Mouse (Mus musculus) megakaryocyte, adult 5-6 weeks (primary cell): ENCODE measurements around the gene Slc39a3. TPM values are rescaled to one million over a fixed set of nuclear protein-coding genes. Genes with fewer than 3 reads are reported as not detected.
"Not testable (repeated sequence)": the region's sequence is repeated elsewhere in the genome, so short reads cannot be mapped to it uniquely, and the experiment has no call there.

Experiments
- ATAC-seq: 2 replicates; pipeline ENCODE4 v1.8.0; 2016; ENCODE audit warnings: mild to moderate bottlenecking, inconsistent platforms; ENCODE audit not compliant: poor library complexity, severe bottlenecking
- total RNA-seq, 2 experiments: library from RNA; stranded (forward) in 1 of 2; stranded (reverse) in 1 of 2; fragments of 153-499, 151-499 nt in 1 of 2; fragments of 221-1000, 200-1000 nt in 1 of 2; gene quantifications; 2 replicates each; pipeline versions ENCODE4 v1.2.3 to v1.2.4; 2015 to 2017

Slc39a3 gene
- total RNA-seq (2015) (3.9 and 6.0 TPM in 2 replicates), total RNA-seq (2017) (6.2 and 10.2 TPM in 2 replicates)

DNA sequence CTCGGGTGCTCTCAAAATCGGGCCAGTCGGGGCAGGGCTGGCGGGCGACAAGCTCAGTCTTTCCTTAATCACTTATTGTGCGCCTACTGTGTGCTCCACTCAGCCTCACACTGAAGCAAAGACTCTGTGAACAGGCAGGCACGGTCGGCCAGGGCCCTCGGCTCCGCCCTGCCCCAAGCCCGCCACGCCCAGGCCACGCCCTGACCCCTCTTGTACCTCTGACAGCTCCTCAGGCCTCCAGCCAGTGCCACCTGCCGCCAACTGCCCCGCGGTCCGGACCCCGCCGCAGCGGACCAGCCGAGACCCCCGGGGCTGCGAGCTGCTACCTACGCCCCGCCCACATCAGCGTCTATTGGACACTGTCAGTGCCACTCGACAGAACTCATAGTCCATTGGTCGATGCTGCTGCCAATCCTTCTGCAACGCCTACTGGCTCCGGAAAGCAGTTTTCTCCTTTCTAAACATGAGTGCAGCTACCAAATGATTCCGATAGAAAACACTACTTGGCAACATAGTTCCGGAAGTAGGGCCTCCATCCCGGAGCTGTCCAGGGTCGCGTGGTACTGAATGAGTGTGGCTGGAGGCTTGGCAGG is at the start of gene Slc39a3:
TSS of gene Slc39a3 (minus strand) at position 439 of the 593 bp plus-strand sequence.
- peak; percentile 96 for ATAC-seq

DNA sequence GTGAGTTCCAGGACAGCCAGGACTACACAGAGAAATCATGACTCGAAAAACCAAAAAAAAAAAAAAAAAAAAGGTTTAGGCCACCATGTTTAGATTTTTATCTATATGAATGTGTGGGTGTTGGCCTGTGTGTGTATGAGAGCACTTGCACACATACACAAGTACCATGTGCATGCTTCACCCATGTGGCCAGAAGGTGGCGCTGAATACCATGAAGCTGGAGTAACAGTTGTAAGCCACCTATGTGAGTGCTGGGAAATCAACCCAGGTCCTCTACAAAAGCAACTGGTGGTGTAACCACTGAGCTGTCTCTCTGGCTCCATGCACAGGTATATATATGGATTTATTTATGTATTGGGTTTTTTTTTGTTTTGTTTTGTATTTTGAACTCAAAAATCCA is 49.8 kb upstream of the Slc39a3 start:
- 0 out of 2 replicates have a peak, but pooled peaks have one; percentile 33 for ATAC-seq

DNA sequence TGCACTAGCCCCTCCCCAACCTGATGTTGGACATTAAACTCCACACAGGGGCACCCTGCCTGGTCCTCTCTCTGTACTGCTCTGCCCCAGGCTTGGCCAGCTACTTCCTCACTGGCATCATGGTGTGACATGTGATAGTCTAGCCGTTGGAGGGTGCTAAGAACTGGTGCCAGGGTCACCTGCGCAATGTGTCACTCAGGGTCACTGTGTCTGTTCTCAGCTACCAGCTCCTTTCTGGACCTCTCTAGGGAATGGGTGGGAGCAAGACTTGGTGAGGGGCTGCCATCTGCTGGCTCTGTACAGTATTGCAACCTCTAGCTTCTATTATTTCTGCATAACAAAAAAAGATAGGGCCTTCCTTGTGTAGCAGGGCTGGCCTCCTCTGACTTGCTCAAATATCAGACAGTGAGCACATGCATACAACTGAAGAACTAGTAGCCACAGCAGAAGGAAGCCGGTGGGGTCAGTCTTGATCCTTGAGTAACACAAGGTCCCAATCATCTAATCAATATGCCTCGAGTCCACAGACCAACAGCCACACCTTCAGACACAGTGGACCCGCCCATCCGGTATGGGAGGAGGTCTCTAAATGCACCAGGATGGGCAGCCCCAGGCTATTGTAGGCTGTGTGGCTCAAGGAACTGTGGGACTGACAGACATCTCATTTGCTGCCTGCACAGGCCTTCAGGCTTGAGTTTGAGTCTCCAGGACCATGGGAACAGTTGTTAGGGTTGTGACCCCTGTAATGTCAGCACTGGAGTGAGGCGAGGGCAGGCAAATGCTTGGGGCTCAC is 45.1 kb upstream of the Slc39a3 start:
- ATAC-seq = peak; percentile 79

DNA sequence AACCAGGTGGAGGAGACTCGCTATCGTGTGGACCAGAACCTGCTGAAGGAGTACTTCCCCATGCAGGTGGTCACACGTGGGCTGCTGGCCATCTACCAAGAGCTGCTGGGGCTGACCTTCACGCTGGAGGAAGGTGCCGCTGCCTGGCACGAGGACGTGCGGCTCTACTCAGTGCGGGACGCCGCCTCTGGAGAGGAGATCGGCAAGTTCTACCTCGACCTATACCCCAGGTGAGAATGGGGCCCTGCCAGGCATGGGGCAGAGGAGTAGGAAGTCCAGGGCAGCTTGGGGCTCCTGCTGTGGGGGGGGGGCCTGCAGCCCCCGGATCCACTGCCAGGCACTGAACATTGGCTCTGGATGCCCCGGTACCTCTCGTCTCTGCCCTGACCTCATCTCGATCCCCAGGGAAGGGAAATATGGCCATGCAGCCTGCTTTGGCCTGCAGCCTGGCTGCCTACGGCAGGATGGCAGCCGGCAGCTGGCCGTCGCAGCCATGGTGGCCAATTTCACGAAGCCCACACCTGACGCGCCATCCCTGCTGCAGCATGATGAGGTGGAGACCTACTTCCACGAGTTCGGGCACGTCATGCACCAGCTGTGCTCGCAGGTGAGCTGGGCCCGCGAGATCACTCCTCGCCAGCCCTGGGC is 42.9 kb upstream of the Slc39a3 start:
- no peak for ATAC-seq

DNA sequence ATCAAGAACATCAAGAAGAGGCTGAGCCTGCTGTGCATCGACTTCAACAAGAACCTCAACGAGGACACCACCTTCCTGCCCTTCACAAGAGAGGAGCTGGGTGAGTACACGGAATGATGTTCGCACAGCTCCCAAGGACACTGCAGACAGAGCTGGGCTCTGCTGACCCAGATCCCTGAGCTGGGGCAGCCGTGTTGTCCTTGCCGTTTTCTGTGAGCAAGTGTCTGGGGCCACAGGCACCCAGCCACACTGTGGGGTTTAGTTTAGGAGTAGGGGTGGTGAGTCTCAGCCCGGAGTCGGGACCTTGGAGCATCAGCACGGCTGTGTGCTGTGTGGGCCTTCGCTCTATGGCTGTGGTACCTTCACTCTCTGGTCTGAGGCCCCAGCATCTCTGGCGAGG is 40.7 kb upstream of the Slc39a3 start:
- ATAC-seq = no peak

DNA sequence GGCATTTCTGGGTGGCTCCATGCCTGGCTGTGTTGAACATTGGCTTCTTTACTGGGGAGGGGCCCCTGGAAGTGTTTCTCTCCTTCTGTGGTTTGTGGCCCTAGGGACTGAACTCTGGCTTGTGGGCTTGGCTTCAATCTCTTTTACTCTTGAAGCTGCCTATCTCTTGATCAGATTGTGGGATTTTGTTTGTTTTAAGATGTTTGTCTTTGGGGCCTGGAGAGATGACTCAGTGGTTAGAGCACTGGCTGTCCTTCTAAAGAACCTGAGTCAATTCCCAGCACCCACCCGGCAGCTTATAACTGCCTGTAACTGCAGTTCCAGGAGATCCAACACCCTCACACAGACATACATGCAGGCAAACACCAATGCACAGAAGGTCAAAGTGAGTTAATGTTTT is 39.1 kb upstream of the Slc39a3 start:
- no peak for ATAC-seq

DNA sequence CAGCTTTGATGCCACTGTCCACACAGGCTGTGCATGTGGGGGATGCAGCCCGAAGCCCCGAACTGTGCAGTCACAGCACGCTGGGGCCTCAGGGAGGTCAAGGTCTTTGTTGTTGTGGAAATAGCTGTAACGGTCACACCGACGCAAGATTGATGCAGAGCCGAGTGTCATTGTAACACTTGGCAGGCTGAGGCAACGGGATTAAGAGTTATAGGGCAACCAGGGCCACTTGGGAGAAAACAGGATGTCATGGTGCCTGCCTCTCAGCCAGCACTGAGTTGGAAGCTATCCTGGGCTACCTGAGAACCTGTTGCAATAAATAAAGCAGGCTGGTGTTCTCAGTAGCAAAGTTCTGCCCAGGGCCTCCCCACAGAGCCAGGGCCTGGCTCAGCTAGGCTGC is 38.5 kb upstream of the Slc39a3 start:
- no peak for ATAC-seq

DNA sequence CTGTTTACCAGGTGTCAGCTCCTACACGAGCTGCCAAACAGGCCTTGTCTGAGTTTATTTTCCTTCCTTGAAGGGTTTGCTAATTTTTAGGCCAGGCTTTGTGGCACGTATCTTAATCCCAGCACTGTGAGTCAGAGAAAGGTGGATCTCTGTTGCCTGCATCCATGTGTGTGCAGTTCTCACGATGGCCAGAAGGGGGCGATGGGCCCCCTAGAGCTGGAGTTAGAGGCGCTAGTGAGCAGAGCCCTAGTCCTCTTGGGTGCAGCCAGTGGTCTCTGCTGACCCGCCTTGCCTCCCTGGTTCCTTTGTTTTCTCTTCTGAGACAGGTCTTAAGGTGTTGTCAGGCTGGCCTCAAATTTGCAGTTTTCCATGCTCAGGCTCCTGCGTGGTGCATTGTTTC is 36.2 kb upstream of the Slc39a3 start:
- no peak for ATAC-seq

DNA sequence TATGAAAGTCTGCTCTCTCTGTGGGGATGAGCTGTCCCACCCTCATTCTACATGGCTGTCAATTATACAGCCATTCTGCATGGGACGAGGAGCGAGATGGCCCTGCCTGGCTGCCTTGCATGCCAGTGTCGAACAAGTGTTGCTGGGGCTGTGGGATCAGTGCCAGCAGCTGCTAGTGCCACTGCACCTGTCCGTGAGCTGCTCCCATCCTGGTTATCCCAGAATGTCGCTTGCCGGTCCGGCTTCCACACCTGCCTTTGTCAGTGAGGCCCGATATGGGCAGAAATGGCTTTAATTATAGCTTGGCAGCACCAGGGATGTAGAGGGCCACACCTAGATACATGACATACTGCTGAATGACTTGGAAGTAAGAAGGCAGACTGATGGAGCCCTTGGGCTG is 35.1 kb upstream of the Slc39a3 start:
- ATAC-seq = no peak

DNA sequence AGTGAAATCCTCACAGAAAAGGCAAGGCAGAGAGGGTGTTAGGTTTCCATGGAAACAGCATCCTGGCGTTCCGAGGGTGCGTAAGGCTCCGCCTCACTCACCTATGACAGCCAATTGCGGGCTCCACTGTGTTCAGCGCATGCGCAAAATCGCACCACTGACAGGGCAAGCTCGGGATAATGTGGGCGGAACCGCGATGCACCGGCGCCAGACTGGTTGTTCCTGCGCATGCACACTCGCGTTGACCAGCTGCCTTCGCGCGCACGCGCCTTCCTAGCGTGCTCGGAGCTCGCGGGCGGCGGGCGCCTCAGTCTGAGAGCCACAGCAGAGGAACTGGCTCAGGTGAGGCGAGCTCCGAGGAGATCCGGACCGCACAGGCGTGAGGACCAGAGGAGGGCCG is 32.6 kb upstream of the Slc39a3 start, which contains the start of gene Thop1:
TSS of gene Thop1 (plus strand) at position 200 of the 400 bp plus-strand sequence.
- ATAC-seq = peak; percentile 95

DNA sequence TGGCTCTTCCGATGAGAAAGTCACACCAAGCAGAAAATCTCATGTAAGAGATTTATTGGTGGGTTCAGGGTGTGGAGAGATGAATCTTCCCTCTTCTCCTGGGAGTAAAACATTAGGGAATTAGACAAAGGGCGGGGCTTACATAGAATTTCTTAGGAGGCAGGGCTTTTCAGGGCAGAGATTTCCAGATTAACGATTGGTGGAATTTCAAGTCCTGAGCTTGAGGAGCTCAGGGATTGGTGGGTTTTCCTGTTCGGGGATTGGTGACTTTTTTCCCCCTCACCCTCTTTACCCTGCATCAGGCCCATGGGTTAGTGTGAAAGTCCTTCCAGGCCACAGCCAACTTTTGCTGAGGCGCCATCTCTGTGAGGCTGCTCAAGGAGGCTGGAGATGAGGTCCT is 31.5 kb upstream of the Slc39a3 start:
- ATAC-seq = no peak

DNA sequence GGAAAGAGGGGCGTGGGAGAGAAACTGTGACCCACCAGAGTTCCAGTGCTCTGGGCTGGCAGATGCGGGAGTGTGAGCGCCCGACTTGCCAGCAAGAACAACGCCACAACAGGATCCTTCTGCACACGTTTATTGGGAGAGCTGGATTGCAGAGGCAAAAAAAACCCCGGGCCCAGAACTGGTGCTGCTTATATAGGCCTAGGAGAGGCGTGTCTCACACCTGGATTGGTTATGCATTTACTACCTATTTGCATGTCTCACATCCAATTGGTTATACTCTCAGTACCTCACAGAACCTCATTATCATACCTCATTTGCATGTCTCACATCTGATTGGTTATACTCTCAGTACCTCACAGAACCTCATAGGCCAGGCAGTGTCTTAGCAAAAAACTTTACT is 27.3 kb upstream of the Slc39a3 start:
- not testable (repeated sequence) for ATAC-seq

DNA sequence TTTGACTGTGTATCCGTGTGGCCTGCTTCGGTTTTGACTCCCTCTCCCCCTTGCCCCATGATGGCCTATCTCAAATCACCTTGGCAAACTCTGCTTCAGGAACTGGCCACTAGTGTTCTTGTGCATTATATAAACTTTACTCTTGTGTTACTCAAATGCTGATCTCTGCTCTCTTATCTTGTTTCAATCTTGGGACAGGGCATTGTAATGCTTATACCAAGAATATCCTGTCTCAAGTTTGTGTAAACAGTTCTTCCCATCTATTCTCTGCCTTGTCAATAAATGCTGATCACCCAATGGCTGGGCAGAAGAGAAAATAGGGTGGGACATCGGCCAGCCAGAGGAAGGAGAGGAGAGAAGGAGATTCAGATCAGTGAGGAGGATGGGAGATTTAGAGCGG is 25.5 kb upstream of the Slc39a3 start:
- ATAC-seq = no peak

DNA sequence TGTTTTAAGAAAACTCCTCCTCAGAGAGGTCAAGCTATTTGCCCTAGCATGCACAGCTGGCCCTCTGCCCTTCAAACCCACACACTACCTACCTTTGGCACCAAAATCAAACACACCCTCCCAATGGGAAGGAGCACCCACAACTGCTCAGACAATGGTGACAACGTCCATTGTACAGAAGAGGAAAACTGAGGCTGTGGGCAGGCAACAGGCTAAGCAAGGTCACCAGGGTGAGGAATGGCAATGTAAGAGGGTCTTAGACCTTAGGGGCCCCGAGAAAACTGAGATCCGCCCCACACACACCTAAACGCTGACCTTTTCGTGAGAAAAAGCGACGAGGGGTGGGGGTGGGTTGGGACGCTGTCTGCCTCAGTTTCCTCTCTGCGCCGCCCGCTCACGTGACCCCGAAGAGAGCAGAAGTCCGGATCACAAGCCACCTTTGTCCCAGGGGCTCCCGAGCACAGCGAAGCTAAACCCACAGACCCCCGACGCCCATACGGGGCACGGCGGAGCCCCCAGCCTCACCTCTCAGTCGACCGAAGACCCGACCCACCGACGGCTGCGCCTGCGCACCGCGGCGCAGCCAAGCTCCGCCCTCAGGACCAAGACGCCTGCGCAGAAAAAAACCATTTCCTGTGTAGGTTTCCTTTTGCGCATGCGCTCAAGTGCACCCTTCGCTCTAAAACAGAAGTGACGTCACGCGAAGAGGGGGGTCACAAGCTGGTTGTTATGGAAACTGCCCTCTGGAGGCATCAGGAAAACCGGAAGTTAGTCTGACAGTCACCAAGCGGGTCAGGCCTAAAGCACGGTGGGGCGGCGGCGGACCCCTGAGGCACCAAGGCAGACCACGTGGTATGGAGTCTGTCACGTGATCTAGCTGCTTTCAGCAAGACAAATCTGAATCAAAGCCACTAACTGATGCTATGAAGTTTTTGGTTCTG is 22.6 kb upstream of the Slc39a3 start, which contains the start of gene Sgta:
TSS of gene Sgta (minus strand) at position 579 of the 941 bp plus-strand sequence.
- peak; percentile 98 for ATAC-seq

DNA sequence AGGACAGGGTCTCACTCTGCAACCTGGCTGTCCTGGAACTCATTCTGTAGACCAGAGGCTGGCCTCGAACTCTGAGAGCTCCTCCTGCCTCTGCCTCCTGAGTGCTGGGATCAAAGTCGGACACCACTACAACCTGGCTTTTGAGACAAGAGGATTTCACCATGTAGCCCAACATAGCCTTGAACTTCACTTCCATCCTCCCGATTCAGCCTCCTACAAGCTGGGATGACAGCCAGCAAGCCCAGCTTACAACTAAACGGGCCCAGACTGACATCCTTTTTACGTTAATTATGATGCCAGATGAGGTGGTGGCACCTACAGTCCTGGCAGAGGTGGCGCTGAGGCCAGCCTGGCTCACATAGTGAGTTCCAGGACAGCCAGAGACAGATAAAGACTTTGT is 21.7 kb upstream of the Slc39a3 start:
- ATAC-seq = no peak

DNA sequence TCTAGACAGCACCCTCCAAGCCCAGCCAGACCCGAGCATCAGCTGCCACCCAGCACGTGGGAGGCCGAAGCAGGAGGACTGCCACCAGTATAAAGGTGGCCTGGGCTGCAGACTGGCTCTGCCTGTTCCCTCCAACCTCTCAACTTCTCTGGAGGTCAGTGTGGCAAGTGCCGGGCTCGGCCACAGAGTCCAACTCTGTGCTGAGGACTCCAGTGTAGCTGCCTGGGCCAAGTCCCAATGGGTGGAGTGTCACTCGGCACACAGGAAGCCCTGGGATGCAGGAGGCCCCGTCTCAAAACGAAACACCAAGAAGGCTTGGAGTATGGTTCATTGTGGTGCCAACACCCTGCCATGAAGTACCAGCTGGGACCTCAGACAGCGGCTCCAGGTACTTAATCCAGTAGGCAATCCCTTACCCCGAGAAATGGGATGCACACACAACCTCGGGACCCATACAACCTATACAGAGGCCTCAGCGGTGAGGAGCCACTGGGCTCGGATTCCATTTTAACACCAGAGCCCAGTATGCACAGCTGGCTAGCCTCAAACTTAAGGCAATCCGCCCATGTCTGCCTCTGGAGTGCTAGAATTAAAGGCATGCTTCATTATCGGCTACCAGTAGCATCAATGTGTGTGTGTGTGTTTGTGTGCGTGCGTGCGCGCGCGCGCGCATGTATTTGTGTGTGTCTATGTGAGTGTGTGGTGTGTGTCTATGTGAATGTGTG is 20.3 kb upstream of the Slc39a3 start:
- no peak for ATAC-seq

DNA sequence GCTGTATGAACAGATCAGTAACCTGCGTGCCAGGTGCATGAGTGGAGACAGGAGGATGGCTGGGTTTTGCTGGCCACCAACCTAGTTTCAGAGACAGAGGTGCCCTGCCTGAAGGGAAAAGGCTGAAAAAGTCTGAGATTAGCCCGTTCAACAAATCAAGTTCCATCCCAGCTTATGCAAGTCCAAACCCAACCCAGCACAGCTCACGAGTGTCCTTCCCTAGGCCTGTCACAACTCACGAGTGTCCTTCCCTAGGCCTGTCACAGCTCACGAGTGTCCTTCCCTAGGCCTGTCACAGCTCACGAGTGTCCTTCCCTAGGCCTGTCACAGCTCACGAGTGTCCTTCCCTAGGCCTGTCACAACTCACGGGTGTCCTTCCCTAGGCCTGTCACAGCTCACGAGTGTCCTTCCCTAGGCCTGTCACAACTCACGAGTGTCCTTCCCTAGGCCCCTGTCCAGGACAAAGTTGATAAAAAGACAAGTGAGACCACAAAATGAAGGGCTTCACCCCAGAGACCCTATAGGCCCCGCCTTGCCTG is 18.6 kb upstream of the Slc39a3 start:
- not testable (repeated sequence) for ATAC-seq

DNA sequence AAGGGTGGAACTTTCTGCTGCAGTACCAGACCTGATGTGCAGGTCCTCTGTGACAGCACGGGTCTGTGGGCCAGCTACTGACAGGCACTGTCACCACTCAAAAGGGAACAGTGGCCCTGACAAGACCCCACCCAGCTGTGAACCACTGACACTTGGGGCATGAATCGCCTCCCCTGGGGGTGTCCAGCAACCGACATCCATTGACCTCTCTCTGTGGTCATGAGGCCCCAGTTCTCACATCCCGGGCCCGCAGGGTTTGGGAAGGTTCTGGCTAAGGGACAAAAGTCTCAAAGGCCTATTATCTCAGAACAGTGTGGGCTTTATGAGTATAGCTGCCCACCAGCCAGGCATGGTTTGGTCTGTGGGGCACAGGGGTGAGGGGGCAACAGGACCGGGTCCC is 17.9 kb upstream of the Slc39a3 start:
- no peak for ATAC-seq

DNA sequence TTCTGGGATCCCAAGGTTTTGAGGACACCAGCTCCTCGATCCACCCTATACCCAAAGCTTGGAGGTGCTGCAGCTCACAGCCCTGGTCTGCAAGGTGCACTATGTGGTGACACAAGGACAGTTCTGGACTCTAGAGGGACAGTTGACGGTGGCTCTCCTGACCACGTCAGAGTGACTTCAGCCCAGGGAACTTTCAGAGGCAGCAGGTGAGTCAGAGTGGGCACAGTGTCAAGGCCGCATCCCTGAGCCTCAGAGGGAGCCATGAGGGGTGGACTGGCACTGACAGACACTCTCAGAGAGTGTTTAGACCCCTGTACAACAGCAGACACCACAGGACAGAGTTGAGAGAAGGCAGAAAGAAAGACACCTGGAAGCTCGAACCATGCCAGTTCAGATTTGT is 15.4 kb upstream of the Slc39a3 start:
- ATAC-seq = no peak

DNA sequence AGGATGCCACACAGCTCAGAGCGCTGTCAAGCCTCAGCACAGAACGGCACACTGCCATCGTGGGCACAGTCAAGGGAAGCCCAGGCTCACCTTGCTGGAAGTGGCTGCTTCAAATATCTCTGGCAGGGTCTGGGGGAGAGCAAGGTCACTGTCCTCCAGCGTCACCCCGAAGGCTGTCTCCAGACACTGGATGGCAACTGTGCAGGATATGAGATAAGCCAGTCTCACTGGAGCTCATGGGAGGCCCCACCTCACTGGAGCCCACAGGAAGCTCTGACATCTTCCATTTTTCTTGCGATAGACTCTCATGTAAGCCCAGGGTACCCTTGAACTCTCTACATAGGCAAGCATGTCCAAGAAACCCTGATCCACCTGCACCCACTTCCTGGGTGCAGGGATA is 13.9 kb upstream of the Slc39a3 start:
- ATAC-seq = no peak
